Mouse (Mus musculus) brain, adult 2 months (tissue): ENCODE data around the gene Zfp809.

Experiments used
- DNase-seq: peaks from one replicate; pipeline ENCODE4 v3.0.0; 2011; ENCODE audit warnings: low read depth, low spot score

Zfp809 gene

DNA sequence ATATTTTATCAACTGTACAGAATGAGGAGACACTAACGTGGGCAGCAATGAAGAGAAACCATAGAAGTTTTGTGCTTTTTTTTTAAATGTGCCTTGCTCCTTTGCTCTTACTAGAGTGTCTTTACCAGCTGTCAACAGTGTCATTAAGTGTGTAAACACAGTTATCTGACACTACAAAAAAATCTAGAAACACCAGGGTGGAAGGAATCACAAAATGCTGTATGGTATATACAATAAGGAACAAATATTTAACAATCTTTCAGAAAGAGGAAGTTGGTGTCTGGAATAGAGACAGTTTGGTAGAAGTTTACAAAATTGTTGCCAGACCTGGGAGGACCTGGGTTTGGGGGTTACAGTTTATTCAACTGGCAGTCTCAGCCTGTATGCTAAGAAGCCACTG is 36.1 kb downstream of the Zfp809 start:
- no peak for DNase-seq

DNA sequence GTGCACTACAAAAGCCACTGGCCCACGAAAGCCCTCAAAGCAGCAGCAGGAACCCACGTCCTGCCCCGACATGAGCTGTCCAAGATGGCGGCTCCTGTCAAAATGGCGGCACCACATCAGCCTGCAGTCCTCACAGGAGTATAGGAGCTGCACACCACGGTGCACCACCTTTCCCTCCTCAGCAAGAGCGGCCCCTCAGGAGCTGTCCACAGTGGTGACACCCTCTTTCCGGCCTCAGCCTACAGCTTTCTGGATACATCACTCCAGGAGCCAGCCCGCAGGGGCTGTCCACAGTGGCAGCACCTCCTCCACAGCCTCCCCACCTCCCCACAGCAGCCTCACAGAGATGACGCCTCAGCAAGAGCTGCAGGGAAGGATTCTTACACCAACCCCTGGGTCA is 37.1 kb downstream of the Zfp809 start:
- no peak for DNase-seq

DNA sequence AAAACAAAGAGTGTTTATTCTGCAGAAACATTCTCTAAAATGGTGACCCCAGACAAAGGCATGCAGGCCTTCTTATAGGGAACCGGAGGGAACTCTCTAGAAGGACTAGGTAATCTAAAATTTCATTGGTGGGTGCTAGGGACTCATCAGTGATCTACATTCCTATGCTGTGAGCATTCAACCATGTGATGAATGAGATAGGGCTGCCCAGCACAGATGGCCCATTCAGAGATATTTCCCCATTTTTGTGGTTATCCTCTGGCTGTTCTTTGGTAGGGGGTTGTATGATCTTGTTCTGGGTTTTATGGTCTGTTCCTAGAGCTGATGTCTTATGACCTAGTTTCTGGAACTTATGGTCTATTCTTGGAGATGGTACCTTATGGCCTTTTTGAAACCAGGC is 43.4 kb downstream of the Zfp809 start:
- DNase-seq: no peak

DNA sequence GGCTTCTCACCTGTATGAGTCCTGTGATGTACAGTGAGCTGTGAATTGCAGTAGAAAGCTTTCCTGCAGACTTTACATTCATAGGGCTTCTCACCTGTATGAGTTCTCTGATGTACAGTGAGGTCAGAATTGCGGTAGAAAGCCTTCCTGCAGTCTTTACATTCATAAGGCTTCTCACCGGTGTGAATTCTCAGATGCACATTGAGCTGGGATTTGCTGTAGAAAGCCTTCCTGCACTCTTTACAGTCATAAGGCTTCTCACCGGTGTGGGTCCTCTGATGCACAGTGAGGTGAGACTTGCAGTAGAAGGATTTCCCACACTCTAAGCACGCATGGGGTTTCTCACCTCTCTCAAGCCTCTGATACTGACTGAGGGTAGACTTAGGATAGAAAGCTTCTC is 53.2 kb downstream of the Zfp809 start:
- no peak for DNase-seq
